In the genomic region with DNA sequence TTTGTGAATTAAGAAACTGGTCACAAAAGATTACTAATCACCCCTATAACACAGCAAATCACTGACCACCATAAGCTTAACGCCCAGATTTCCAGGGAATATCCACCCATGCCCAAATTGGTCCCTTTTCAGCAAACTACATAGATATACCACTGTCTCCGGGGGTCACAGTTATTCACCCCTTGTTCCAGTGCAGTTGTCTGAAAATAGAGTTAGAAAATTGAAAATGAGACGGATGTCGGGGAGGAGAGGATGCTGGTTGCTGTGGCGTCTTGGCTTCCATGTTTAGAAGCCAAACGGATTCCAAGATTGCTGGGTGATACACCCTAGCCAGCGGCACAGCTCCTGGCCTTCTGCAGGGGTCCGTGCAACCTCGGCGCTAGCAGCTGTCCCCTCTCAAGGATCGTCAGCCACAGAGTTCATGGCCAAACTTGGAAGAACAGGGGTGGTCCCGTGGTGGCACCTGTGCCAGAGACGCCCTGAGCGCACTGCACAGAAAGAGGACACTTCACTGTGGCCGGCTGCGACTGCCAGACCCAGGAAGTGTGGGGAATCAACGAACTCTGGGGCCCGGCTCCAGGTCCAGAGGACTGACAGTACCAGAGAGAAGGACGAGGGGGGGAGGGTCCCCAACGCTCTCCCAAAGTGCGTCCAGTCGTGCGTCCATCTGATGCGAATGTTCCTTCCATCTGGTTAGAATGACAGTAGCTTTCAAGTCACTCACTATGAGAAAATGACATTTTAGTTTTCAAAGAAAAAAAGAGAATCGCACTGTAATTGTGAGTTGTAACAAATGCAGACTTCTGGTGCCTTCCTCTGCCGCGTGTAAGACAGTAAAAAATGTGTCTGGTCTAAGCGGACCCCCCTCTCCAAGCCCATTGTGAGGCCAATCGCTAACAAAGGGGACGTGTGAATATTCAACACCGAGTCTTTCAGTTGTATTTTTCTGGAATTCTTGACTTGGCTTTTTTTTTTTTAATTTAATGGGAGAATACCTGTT, we compare ENCODE assay signal across 16 mouse cellular contexts. TPM values are rescaled to one million over a fixed set of nuclear protein-coding genes. Genes with fewer than 3 reads are reported as not detected.
DNase-seq lines count a peak whose midpoint lies in the region; ATAC-seq and TF ChIP-seq lines count a peak whose summit lies in the region.
"Had no signal": no experiment of that assay in that cellular context is flagged by ENCODE, and none has a peak within 500 bp of the region (broad histone marks: within the 10 kb centered on the region; RNA-seq: fewer than 3 reads in every experiment).

No protein-coding gene starts in this region.

- H3K4me1 ChIP-seq in forebrain, postnatal 0 days (ENCODE audit: insufficient read depth) = no peaks in the 10 kb centered on the region; the same call in 1 of the 2 replicates
- no peaks in the 10 kb centered on the region for H3K4me1 ChIP-seq in hindbrain, postnatal 0 days (ENCODE audit: insufficient read depth, low read length)

- H3K9ac ChIP-seq in forebrain, postnatal 0 days = no peak overlapping the region
- no peak overlapping the region for H3K9ac ChIP-seq in hindbrain, postnatal 0 days (replicated peaks; ENCODE audit: low read length)
- H3K9ac ChIP-seq: heart, embryonic 15.5 days; liver, embryonic 14.5 days had no signal

- H3K36me3 ChIP-seq in forebrain, postnatal 0 days (ENCODE audit: insufficient read depth) = no peaks in the 10 kb centered on the region
- no peaks in the 10 kb centered on the region for H3K36me3 ChIP-seq in hindbrain, postnatal 0 days (ENCODE audit: insufficient read depth, low read length)
- H3K36me3 ChIP-seq: heart, embryonic 15.5 days had no signal

- whole genome bisulfite sequencing in forebrain, postnatal 0 days = 3% methylated on average over 31 of the region's 31 CpGs
- WGBS in hindbrain, postnatal 0 days = 3% methylated on average over 31 of the region's 31 CpGs

- DNase-seq in layer of hippocampus, adult 2 months (ENCODE audit: low spot score in 2 of 2) = no peak
- no peak for DNase-seq in layer of hippocampus, adult 8-10 months (ENCODE audit: low spot score in 2 of 2)
- DNase-seq in forebrain, postnatal 0 days = peak; percentile 73
- DNase-seq in hindbrain, postnatal 0 days (ENCODE audit: low spot score) = no peak
- no peak for DNase-seq in kidney, postnatal 14 days
- no peak for DNase-seq in layer of hippocampus, adult 9-11 months
- no peak for DNase-seq in frontal cortex, postnatal 10 days (ENCODE audit: low spot score in 2 of 2)
- DNase-seq: right cerebral cortex, postnatal 14 days had no signal

- H3K27ac ChIP-seq in layer of hippocampus, adult 2 months = no peak overlapping the region
- H3K27ac ChIP-seq in forebrain, postnatal 0 days (ENCODE audit: low read depth, low read length) = no peak overlapping the region
- no peak overlapping the region for H3K27ac ChIP-seq in hindbrain, postnatal 0 days
- H3K27ac ChIP-seq: gastrocnemius, adult 2 months; heart, embryonic 15.5 days; liver, embryonic 14.5 days had no signal

- H3K4me3 ChIP-seq in layer of hippocampus, adult 2 months = peak overlapping the region; percentile 13; the same call in 1 of the 2 replicates
- H3K4me3 ChIP-seq in forebrain, postnatal 0 days (ENCODE audit: low read depth, low read length) = peak overlapping the region; percentile 22; the same call in 1 of the 2 replicates
- peak overlapping the region; percentile 32 for H3K4me3 ChIP-seq in hindbrain, postnatal 0 days (ENCODE audit: low read length)

- peaks cover 73% of the 10 kb centered on the region for H3K27me3 ChIP-seq in forebrain, postnatal 0 days (ENCODE audit: insufficient read depth, low read length)
- peaks cover 48% of the 10 kb centered on the region for H3K27me3 ChIP-seq in hindbrain, postnatal 0 days (ENCODE audit: insufficient read depth, low read length)

- peak overlapping the region; percentile 47 for H3K4me2 ChIP-seq in forebrain, postnatal 0 days (ENCODE audit: low read depth)
- H3K4me2 ChIP-seq in hindbrain, postnatal 0 days (ENCODE audit: low read depth, low read length) = peak overlapping the region; percentile 54

- TF ChIP-seq CTCF in layer of hippocampus, adult 2 months (conservative IDR thresholded peaks at IDR 0.05) = no peak
- no peak for TF ChIP-seq CTCF in forebrain, postnatal 0 days (IDR thresholded peaks at IDR 0.05; ENCODE audit: low read depth)
- TF ChIP-seq CTCF in hindbrain, postnatal 0 days (IDR thresholded peaks at IDR 0.05; ENCODE audit: low read depth) = no peak

- H3K9me3 ChIP-seq in forebrain, postnatal 0 days (ENCODE audit: low read length) = no peaks in the 10 kb centered on the region
- H3K9me3 ChIP-seq in hindbrain, postnatal 0 days (ENCODE audit: low read length) = no peaks in the 10 kb centered on the region
- H3K9me3 ChIP-seq: heart, embryonic 15.5 days had no signal

- ATAC-seq in forebrain, postnatal 0 days = no peak
- ATAC-seq in hindbrain, postnatal 0 days = no peak
- ATAC-seq in neutrophil, adult 5-6 weeks (ENCODE audit: extremely low read depth, insufficient number of reproducible peaks, low FRiP score, poor library complexity, severe bottlenecking) = 0 out of 2 replicates have a peak, but pooled peaks have one; percentile 6

RNA-seq across cellular contexts. Expression of gene Ptf1a, which starts 15.5 kb away (rescaled TPM):
- total RNA-seq in layer of hippocampus, adult 2 months (2021) = not detected
- not detected for total RNA-seq in layer of hippocampus, adult 8-10 months (2022)
- not detected in 2 replicates for total RNA-seq in forebrain, postnatal 0 days (2014; rRNA removed)
- polyA plus RNA-seq in forebrain, postnatal 0 days (2015; fragmentation: Nextera tagmentation; extraction: Ambion mirVana) = not detected in 2 replicates
- 5.1 and 8.5 TPM in 2 replicates for total RNA-seq in hindbrain, postnatal 0 days (2014; rRNA removed)
- polyA plus RNA-seq in hindbrain, postnatal 0 days (2015; fragmentation: Nextera tagmentation; extraction: Ambion mirVana) = 1.8 and 1.9 TPM in 2 replicates
- total RNA-seq in neutrophil, adult 5-6 weeks (2017) = not detected in 2 replicates
- total RNA-seq: adrenal gland, postnatal 25 days; gastrocnemius, adult 2 months; left cerebral cortex, postnatal 36 days had no signal
- polyA plus RNA-seq: heart, embryonic 15.5 days; kidney, adult 2 months; liver, embryonic 14.5 days; thymus, postnatal 0 days had no signal

RNA-seq across cellular contexts. Expression of gene Msrb2, which starts 58.8 kb away (rescaled TPM):
- total RNA-seq in layer of hippocampus, adult 2 months (2021) = 10 to 100 TPM; 29.9 to 31.6 TPM
- total RNA-seq in layer of hippocampus, adult 8-10 months (2022) = 10 to 100 TPM; 28.2 to 33.5 (median 29.8) TPM
- total RNA-seq in forebrain, postnatal 0 days (2014; rRNA removed) = 7.1 and 8.6 TPM in 2 replicates
- polyA plus RNA-seq in forebrain, postnatal 0 days (2015; fragmentation: Nextera tagmentation; extraction: Ambion mirVana) = 8.7 and 9.0 TPM in 2 replicates
- total RNA-seq in hindbrain, postnatal 0 days (2014; rRNA removed) = 7.4 and 9.8 TPM in 2 replicates
- polyA plus RNA-seq in hindbrain, postnatal 0 days (2015; fragmentation: Nextera tagmentation; extraction: Ambion mirVana) = 12.4 and 13.1 TPM in 2 replicates
- total RNA-seq in neutrophil, adult 5-6 weeks (2017) = 6.4 and 6.5 TPM in 2 replicates
